Mouse (Mus musculus): ENCODE measurements around the gene Gulp1. TPM values are rescaled to one million over a fixed set of nuclear protein-coding genes. Genes with fewer than 3 reads are reported as not detected.
A peak's percentile ranks its signal among the peaks of the same experiment; 100 is the strongest.

The Gulp1 gene
- total and polyA plus RNA-seq, 3 experiments: 5.6 to 41.0 (median 40.6) TPM

DNA sequence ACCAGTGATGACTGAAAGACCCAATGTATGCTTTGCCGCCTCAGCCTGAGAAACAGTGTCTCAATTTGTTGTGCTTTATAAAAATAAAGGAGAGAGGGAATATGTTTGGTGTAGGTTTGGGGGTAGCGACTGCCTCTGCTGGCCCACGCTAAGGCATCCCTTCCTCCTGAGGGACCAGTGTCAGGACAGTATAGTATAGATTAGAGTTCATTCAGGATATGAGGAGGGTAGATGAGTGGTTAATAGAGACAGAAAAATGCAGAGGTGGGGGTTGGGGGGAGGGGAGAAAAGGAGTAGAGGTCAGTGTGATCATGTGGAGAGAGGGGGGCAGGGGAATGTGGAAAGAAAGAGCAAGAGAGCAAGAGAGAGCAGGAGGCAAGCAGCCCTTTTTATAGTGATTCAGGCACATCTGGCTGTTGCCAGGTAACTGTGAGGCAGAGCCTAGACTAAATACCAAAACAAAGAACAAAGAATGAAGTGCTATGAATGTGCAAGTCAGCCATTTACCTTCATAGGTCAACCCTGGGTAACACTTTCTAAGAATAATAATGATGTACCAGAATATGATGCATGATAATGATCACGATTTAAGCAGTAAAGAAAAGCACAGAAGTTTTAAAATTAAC, 169.6 kb downstream of the Gulp1 start:
- DNase-seq: no peak

DNA sequence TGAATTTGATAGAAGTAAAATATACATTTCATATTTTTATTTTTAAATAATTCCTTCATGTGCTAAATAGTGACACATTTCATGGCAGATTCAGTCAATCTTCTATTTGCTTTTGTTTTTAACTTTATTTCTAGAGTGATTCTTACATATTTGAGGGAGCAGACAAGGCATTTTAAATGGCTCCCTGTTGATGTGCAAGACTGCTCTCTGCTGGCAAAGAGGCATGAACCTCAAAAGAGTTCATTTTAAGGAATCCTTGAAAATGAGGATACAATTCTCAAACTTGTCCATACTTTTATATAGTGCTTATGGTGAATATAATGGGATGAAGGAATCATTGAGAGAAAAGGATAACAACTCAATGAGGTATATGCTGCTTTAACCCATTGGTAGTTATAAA, 189.9 kb downstream of the Gulp1 start:
- DNase-seq: no peak

DNA sequence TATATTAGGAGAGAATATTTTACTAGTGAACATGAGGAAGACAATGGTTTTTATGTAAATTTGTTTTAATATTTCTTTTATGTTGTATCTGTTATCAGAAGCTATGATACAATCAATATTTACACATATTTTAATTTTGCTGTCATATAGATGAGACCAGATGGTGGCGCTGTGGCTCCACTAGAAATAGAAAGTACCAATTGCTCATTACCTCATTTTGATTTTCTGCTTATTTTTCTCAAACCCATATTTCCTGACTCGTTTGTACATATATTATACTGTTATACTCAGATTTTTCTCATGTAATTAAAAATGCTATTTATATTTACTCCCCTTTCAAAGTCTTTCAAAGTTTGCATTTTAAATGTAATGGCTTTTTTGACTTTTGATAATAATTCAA, 194.4 kb downstream of the Gulp1 start:
- DNase-seq: peak; percentile 16

DNA sequence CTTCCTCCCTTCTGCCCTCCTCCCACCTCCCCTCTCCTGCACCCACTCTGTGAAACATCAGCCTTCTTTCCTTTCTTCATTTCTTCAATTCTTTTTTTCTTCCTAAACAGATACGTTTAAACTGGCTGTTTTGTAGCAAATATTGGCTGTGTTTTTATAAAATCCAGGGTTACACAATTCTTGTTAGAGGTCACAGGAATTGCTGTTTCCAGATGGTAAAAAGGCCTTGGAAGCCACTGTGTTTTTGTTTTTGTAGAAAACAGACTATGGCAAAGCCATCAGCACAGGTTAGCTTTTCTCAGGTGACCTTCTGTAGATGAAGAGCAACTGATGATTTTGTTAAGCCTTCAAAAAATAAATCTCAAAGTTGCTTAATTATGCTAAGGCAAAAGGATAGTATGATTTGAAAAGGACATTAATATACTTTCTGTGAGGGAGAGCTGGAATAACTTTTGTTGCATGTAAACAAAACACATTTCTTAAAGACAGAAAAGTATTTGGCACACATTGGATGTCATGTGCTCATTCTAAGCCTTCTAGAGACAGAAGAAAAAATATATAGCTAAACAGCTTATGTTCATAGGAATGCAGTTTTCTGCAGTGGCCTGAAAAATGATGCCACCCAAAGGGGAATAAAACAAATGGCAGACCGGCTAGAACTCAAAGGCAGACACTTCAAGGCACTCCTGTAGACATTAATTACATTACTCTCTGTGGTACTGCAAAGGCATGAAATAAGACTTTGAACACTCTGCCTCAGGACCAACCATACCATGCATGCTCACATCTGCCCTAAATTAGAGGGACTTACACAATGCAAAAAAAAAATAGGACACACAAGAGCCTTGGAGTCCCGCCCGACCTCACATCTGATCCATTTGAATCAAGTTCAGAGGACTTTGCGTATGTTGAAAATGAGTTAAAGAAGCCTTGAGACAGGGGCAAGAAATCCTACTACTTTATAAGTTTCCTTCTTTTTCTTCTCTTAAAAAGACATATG, 199.7 kb downstream of the Gulp1 start:
- DNase-seq: peak; percentile 14

DNA sequence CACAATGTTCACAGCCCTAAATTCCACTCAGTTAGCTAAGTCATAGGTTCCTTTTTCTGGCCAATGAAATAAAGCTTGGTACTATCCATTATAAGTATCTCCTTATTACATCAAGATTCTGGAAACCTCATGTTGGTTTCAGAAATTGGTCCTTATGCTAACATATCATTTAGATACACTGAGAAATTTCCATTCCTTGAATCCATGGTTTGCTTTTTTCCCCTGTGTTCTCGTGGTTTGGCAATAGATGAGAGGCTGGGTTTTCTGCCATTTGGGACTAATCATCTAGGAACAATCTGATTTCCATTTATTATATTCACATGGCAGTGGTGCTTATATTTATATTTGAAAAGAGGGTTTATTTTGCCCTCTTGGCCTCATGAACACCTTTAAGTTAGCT, 226.9 kb downstream of the Gulp1 start:
- no peak for DNase-seq

DNA sequence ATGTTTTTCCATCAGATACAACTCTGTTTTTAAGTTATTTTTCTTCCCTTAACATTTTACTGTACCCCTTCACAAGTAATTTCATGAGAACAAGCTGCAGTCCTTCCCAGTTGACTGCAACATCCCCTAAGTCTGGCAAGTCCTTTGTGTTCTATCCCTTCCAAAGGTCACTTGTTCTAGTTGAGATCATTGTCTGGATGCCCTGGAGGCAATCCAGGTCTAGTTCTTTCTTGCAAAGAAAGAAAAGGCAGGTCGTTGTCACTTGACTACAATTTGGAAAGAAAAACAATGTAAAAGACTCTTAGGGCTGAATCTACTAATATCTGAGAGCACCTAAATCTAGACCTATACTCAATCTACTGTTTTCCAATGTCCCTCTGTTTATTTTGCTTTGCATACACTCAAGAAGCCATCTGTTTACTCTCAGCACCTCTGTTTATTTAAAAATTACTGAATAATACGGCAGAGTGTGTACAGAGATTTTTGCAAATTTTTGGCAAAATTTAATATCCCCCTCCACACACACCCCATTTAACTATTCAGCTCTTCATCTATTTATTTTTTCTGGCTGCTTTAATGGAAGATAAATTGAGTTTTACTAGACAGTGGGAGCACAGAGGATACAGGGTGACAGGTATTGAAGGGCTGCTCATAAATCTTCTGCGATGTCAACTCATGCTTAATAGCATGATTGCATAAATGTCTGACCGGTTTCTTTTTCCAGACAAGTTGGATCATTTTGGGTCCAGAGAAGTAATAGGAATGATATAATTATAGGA, 252.5 kb downstream of the Gulp1 start:
- DNase-seq: no peak

DNA sequence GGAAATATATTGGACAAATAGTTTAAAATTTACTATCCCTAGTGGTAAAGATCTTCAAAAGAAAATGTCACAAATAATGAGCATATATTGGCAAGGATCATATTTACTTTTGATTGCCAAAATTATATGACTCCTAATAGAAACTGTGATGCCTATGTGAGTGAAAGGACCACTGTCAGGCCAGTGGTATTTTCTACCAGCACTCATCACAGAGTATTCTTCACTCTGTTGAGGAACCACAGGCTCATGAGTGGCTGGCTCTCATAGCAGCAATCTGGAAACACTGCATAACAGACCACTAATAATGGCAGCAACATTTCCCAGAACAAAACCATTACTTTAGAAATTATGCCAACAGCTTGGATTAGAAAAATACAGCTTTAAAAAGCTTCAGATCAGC, 255.1 kb downstream of the Gulp1 start:
- no peak for DNase-seq

DNA sequence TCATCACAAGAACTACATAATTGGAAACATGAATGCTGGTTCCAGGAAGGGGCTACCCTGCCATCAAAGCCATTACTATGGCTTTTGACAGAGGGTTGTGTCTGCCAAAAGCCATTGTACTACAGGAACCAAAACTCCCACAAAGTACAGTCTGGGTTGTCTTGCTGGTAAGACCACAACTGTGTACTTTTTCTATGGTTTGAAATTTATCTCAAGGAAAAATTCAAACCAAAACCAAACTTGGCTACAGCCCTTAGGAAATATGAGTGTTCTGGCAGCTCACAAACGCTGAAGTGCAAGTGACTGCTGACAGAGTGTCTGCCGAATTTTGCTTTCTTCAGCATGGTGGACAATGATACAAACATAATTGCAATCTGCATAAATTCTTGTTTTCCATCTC, 259.0 kb downstream of the Gulp1 start:
- DNase-seq: no peak

DNA sequence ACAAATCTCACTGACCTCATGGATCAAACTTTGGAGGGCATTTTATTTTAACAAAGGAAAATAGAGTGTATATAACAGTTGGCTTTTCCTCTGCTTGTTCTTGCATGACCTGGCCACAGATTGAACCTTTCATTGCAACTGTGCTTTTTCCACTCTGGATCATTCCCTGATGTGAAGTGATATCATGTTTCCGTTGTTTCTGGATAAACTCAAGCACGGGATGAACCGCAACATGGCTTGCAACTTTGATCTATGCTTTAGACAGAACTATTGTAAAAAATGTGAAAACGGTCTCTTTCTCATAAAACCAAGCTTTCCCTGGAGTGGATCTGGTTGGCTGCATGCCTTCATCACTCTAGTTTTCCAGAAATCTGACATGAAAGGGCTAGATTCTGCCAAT, 282.6 kb downstream of the Gulp1 start:
- no peak for DNase-seq

Measured in adrenal gland, adult 2 months (tissue).